Mouse (Mus musculus) erythroblast, embryonic 14.5 days (primary cell): ENCODE data around the gene Snrnp25.

Source experiments
- GATA1 ChIP-seq: IDR thresholded peaks from 2 replicates; pipeline ENCODE4 v1.6.1; 2012; ENCODE audit warnings: low read length, inconsistent platforms, mixed read lengths
- TAL1 ChIP-seq: IDR thresholded peaks from 3 replicates; pipeline ENCODE4 v1.6.1; 2012; ENCODE audit warnings: low read length, inconsistent platforms, mixed read lengths

DNA sequence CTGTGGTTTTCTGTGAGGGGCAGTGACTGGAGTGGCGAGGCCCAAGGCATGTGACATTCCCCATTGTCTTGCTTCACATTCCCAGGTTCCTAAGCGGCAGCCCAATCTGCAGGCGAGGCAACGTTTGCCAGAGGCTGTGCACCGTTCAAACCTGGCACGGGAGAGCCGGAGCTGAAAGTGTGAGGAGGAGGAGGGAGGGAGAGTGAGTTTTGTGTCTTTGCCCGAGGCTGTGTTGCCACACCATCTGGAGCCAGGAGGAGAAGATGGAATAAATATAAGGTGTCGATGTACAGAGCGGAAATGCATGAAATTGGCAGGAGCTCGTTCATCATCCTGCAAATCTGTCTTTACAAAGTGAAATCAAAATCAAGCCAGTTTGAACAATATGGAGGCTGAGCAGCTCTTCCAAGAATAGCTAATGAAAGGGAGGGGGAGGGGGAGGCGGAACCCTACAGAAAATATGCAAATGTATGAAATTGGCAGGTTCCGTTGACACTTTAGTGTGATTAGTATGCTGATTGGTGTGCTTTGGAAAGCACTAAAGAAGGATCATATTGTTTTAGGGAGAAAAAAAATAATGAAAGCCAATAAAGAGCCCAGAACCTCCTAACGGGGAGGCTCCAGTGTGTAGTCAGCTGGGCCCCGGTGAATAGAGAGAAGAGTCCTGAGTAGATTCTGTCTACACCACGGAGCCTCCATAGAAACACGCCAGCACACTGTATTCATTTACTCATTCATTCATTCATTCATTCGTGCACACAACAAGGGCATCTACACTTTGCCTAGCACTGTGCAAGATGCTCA lies 47.2 kb upstream of the Snrnp25 start:
- TF ChIP-seq TAL1 (no peak), GATA1 (no peak)
